Comparison of ENCODE assay signal across 14 mouse cellular contexts in genomic region chr2:27993416-27993815, GRCm38 (mm10).
DNase-seq lines count a peak whose midpoint lies in the region; ATAC-seq and TF ChIP-seq lines count a peak whose summit lies in the region.
"Had no signal": no experiment of that assay in that cellular context is flagged by ENCODE, and none has a peak within 500 bp of the region (broad histone marks: within the 10 kb centered on the region; RNA-seq: fewer than 3 reads in every experiment).

No protein-coding gene starts in this region.

- peak; percentile 48 for DNase-seq in liver
- DNase-seq in liver, postnatal 0 days, result no peak
- DNase-seq in brain, embryonic 14.5 days (ENCODE audit: low read depth), result peak; percentile 80
- DNase-seq in kidney, postnatal 14 days, result peak; percentile 22
- no peak for DNase-seq in lung, postnatal 25 days (ENCODE audit: low spot score)
- no peak for DNase-seq in layer of hippocampus, postnatal 25 days (ENCODE audit: extremely low spot score in 1 of 2, low spot score in 1 of 2)
- DNase-seq: cerebellum, adult 11-12 months; lung, postnatal 4 days; right cerebral cortex, adult 18-20 months; thymus, adult 2 months had no signal

- 64% methylated on average over 5 of the region's 5 CpGs for WGBS in liver, postnatal 0 days (ENCODE audit: insufficient replicate concordance)
- 48% methylated on average over 5 of the region's 5 CpGs for WGBS in midbrain, embryonic 16.5 days

- no peaks in the 10 kb centered on the region for H3K36me3 ChIP-seq in liver, postnatal 0 days (replicated peaks; ENCODE audit: insufficient read depth, low read length)
- no peaks in the 10 kb centered on the region for H3K36me3 ChIP-seq in midbrain, embryonic 16.5 days (ENCODE audit: control insufficient read depth, insufficient read depth, low read length)

- H3K4me1 ChIP-seq in liver, postnatal 0 days (ENCODE audit: insufficient read depth), result peaks cover 8% of the 10 kb centered on the region
- H3K4me1 ChIP-seq in midbrain, embryonic 16.5 days (ENCODE audit: control insufficient read depth, insufficient read depth, low read length), result peaks cover 29% of the 10 kb centered on the region; the same call in 1 of the 2 replicates
- H3K4me1 ChIP-seq: limb, embryonic 13.5 days had no signal

- H3K4me3 ChIP-seq in liver, postnatal 0 days (ENCODE audit: low read depth, low read length), result no peak overlapping the region
- H3K4me3 ChIP-seq in midbrain, embryonic 16.5 days (ENCODE audit: low read depth, low read length), result no peak overlapping the region
- H3K4me3 ChIP-seq: heart, embryonic 13.5 days; limb, embryonic 13.5 days had no signal

- H3K9ac ChIP-seq in liver, postnatal 0 days (replicated peaks), result no peak overlapping the region
- no peak overlapping the region; the same call in 1 of the 2 replicates for H3K9ac ChIP-seq in midbrain, embryonic 16.5 days (ENCODE audit: low read depth, low read length)
- H3K9ac ChIP-seq: heart, embryonic 13.5 days; limb, embryonic 13.5 days had no signal

- no peaks in the 10 kb centered on the region for H3K9me3 ChIP-seq in liver, postnatal 0 days (ENCODE audit: low read length)
- H3K9me3 ChIP-seq in midbrain, embryonic 16.5 days (replicated peaks; ENCODE audit: control insufficient read depth, low read length, poor library complexity, severe bottlenecking), result no peaks in the 10 kb centered on the region
- H3K9me3 ChIP-seq: heart, embryonic 13.5 days; limb, embryonic 13.5 days had no signal

- no peak for TF ChIP-seq EP300 in liver, postnatal 0 days (IDR thresholded peaks at IDR 0.05; ENCODE audit: low read depth)

- no peak overlapping the region for H3K4me2 ChIP-seq in liver, postnatal 0 days (ENCODE audit: low read depth, low read length)
- no peak overlapping the region for H3K4me2 ChIP-seq in midbrain, embryonic 16.5 days (ENCODE audit: low read length)
- H3K4me2 ChIP-seq: heart, embryonic 13.5 days; limb, embryonic 13.5 days had no signal

- TF ChIP-seq CTCF in liver, postnatal 0 days (IDR thresholded peaks at IDR 0.05; ENCODE audit: low read depth), result no peak
- no peak for TF ChIP-seq CTCF in brain, embryonic 14.5 days (IDR thresholded peaks at IDR 0.05; ENCODE audit: borderline replicate concordance, extremely low read depth, insufficient read depth, insufficient read length)

- TF ChIP-seq POLR2A in brain, embryonic 14.5 days (IDR thresholded peaks at IDR 0.05; ENCODE audit: borderline replicate concordance, extremely low read depth, insufficient read depth, insufficient read length, poor library complexity, severe bottlenecking), result no peak

- H3K27ac ChIP-seq in liver, postnatal 0 days (ENCODE audit: low read depth), result no peak overlapping the region
- peak overlapping the region; percentile 65 for H3K27ac ChIP-seq in midbrain, embryonic 16.5 days (ENCODE audit: low read length)
- H3K27ac ChIP-seq: heart, embryonic 13.5 days; limb, embryonic 13.5 days had no signal

- ATAC-seq in liver, postnatal 0 days, result no peak
- peak; percentile 66 for ATAC-seq in midbrain, embryonic 16.5 days
- ATAC-seq: inflammation-experienced regulatory T-cells, adult 6 months had no signal

- no peaks in the 10 kb centered on the region for H3K27me3 ChIP-seq in liver, postnatal 0 days (ENCODE audit: insufficient read depth, low read length)
- H3K27me3 ChIP-seq in midbrain, embryonic 16.5 days (ENCODE audit: control insufficient read depth, insufficient read depth, low read depth, low read length), result no peaks in the 10 kb centered on the region
- H3K27me3 ChIP-seq: heart, embryonic 13.5 days; limb, embryonic 13.5 days had no signal

Comparison
In these comparisons a context has a peak if more than half of its experiments do, and no peak if none do; other contexts are left out.
1. DNase-seq: peak in liver (single experiment), brain, embryonic 14.5 days (single experiment) and kidney, postnatal 14 days (single experiment); none in liver, postnatal 0 days (single experiment), lung, postnatal 25 days (single experiment) and layer of hippocampus, postnatal 25 days (0 of 2).